Mouse (Mus musculus): ENCODE measurements at regions not wholly inside any gene's neighbourhood (a gene's known extent, or its start where the extent isn't known, plus 50 kb on each side); places are given as distances from the start of the nearest gene placed in this dataset.

GRCm38 (mm10) chr4:54615886-54616285 lies 329.0 kb upstream of the Zfp462 start:
- TF ChIP-seq CTCF (IDR thresholded peaks at IDR 0.05; ENCODE audit: low read depth, low read length) (no peak), POLR2A (IDR thresholded peaks at IDR 0.05; ENCODE audit: extremely low read depth, insufficient read depth, low read length) (no peak)

All from liver, adult 2 months (tissue).